ENCODE assay signal across 9 mouse cellular contexts in the genomic region with DNA sequence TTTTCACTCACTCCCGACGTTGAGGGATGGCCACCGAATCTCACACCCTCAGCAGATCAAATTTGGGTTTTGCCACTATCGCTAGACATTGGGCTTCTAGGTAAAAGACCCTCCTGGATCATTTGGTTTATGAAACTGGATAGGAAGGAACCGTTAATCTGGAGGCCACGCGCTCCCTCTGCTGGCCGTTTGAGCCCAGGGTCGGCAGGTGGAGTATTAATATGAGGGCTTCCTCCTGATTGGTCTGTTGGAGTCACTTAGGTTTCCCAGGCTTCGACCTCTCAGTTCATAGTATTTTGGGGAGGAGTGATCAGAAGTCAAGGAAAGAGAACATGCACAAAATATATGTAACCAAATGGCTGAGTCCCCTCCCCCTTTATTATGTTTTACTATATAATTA. TPM values are rescaled to one million over a fixed set of nuclear protein-coding genes. Genes with fewer than 3 reads are reported as not detected.
DNase-seq lines count a peak whose midpoint lies in the region; ATAC-seq and TF ChIP-seq lines count a peak whose summit lies in the region.
"Had no signal": no experiment of that assay in that cellular context is flagged by ENCODE, and none has a peak within 500 bp of the region (broad histone marks: within the 10 kb centered on the region; RNA-seq: fewer than 3 reads in every experiment).

No protein-coding gene starts in this region.

- no peaks in the 10 kb centered on the region for H3K36me3 ChIP-seq in intestine, postnatal 0 days (ENCODE audit: control insufficient read depth, insufficient read depth)
- no peaks in the 10 kb centered on the region for H3K36me3 ChIP-seq in intestine, embryonic 16.5 days (ENCODE audit: control insufficient read depth, insufficient read depth, low read length)
- H3K36me3 ChIP-seq in ES-Bruce4 (ENCODE audit: control insufficient read depth, insufficient read depth, low read length, poor library complexity, severe bottlenecking), result no peaks in the 10 kb centered on the region
- H3K36me3 ChIP-seq in midbrain, embryonic 14.5 days (ENCODE audit: control insufficient read depth, insufficient read depth, low read length), result no peaks in the 10 kb centered on the region

- no peak overlapping the region for H3K4me3 ChIP-seq in intestine, postnatal 0 days (ENCODE audit: low read depth, low read length)
- no peak overlapping the region for H3K4me3 ChIP-seq in intestine, embryonic 16.5 days (ENCODE audit: low read length)
- H3K4me3 ChIP-seq in ES-Bruce4 (ENCODE audit: low read depth, low read length), result no peak overlapping the region
- H3K4me3 ChIP-seq in midbrain, embryonic 14.5 days (replicated peaks; ENCODE audit: low read depth, low read length), result no peak overlapping the region

- no peaks in the 10 kb centered on the region for H3K9me3 ChIP-seq in intestine, postnatal 0 days (ENCODE audit: control insufficient read depth)
- no peaks in the 10 kb centered on the region for H3K9me3 ChIP-seq in intestine, embryonic 16.5 days (ENCODE audit: control insufficient read depth, low read length)
- H3K9me3 ChIP-seq in ES-Bruce4 (replicated peaks; ENCODE audit: control insufficient read depth, insufficient read depth, low read length, poor library complexity, severe bottlenecking), result no peaks in the 10 kb centered on the region
- H3K9me3 ChIP-seq in midbrain, embryonic 14.5 days (ENCODE audit: control insufficient read depth, low read length), result no peaks in the 10 kb centered on the region

- peak; percentile 43 for DNase-seq in brain, embryonic 14.5 days (ENCODE audit: low read depth)
- peak; percentile 66 to 72 for DNase-seq in layer of hippocampus, postnatal 10 days (ENCODE audit: low spot score in 2 of 2)
- peak; percentile 75 for DNase-seq in midbrain, embryonic 14.5 days

- TF ChIP-seq POLR2A in ES-Bruce4 (IDR thresholded peaks at IDR 0.05; ENCODE audit: insufficient read depth, low read length), result no peak
- no peak for TF ChIP-seq POLR2A in brain, embryonic 14.5 days (IDR thresholded peaks at IDR 0.05; ENCODE audit: borderline replicate concordance, extremely low read depth, insufficient read depth, insufficient read length, poor library complexity, severe bottlenecking)

- H3K27ac ChIP-seq in intestine, postnatal 0 days (ENCODE audit: low read depth, low read length), result no peak overlapping the region
- H3K27ac ChIP-seq in intestine, embryonic 16.5 days (ENCODE audit: low read length), result no peak overlapping the region
- no peak overlapping the region for H3K27ac ChIP-seq in ES-Bruce4 (ENCODE audit: insufficient read depth, low read length)
- no peak overlapping the region for H3K27ac ChIP-seq in midbrain, embryonic 14.5 days (replicated peaks; ENCODE audit: low read depth, low read length)

- whole genome bisulfite sequencing in intestine, postnatal 0 days, result 36% methylated on average over 10 of the region's 10 CpGs
- 31% methylated on average over 10 of the region's 10 CpGs for WGBS in intestine, embryonic 16.5 days
- WGBS in midbrain, embryonic 14.5 days, result 43% methylated on average over 10 of the region's 10 CpGs

- ATAC-seq in intestine, postnatal 0 days, result no peak
- no peak for ATAC-seq in intestine, embryonic 16.5 days
- peak; percentile 42; the same call in 1 of the 2 replicates for ATAC-seq in frontal cortex, adult (ENCODE audit: low TSS enrichment)
- ATAC-seq in midbrain, embryonic 14.5 days (ENCODE audit: low FRiP score, low TSS enrichment), result no peak; the same call in 1 of the 2 replicates
- no peak for ATAC-seq in CD4-positive, CD25-positive, alpha-beta regulatory T cell, adult 4 months

- no peak for TF ChIP-seq EP300 in ES-Bruce4 (IDR thresholded peaks at IDR 0.05; ENCODE audit: insufficient read depth, low read depth, low read length)

- no peak overlapping the region for H3K9ac ChIP-seq in intestine, postnatal 0 days (ENCODE audit: low read depth, low read length)
- H3K9ac ChIP-seq in intestine, embryonic 16.5 days (ENCODE audit: low read depth, low read length), result no peak overlapping the region
- no peak overlapping the region for H3K9ac ChIP-seq in ES-Bruce4 (ENCODE audit: low read depth, poor library complexity, severe bottlenecking)
- no peak overlapping the region for H3K9ac ChIP-seq in midbrain, embryonic 14.5 days (replicated peaks; ENCODE audit: low read length)

- H3K4me1 ChIP-seq in intestine, postnatal 0 days (replicated peaks; ENCODE audit: control insufficient read depth, insufficient read depth, low read length), result no peaks in the 10 kb centered on the region
- no peaks in the 10 kb centered on the region for H3K4me1 ChIP-seq in intestine, embryonic 16.5 days (ENCODE audit: control insufficient read depth, insufficient read depth, low read length)
- H3K4me1 ChIP-seq in ES-Bruce4 (ENCODE audit: control insufficient read depth, insufficient read depth, low read length), result no peaks in the 10 kb centered on the region
- H3K4me1 ChIP-seq in midbrain, embryonic 14.5 days (ENCODE audit: control insufficient read depth, insufficient read depth, low read length), result no peaks in the 10 kb centered on the region

- peak; percentile 77 for TF ChIP-seq CTCF in intestine, postnatal 0 days (IDR thresholded peaks at IDR 0.05; ENCODE audit: low read depth)
- TF ChIP-seq CTCF in ES-Bruce4 (IDR thresholded peaks at IDR 0.05; ENCODE audit: low read depth, low read length), result peak; percentile 63
- peak; percentile 71 for TF ChIP-seq CTCF in brain, embryonic 14.5 days (IDR thresholded peaks at IDR 0.05; ENCODE audit: borderline replicate concordance, extremely low read depth, insufficient read depth, insufficient read length)

- H3K27me3 ChIP-seq in intestine, postnatal 0 days (replicated peaks; ENCODE audit: control insufficient read depth, insufficient read depth, low read length), result no peaks in the 10 kb centered on the region
- no peaks in the 10 kb centered on the region for H3K27me3 ChIP-seq in intestine, embryonic 16.5 days (replicated peaks; ENCODE audit: control insufficient read depth, insufficient read depth, low read length)
- H3K27me3 ChIP-seq in ES-Bruce4 (ENCODE audit: control insufficient read depth, insufficient read depth, low read length, poor library complexity, severe bottlenecking), result no peaks in the 10 kb centered on the region
- H3K27me3 ChIP-seq in midbrain, embryonic 14.5 days (ENCODE audit: control insufficient read depth, insufficient read depth, low read length), result no peaks in the 10 kb centered on the region

- no peak overlapping the region for H3K4me2 ChIP-seq in intestine, postnatal 0 days (replicated peaks; ENCODE audit: low read depth)
- no peak overlapping the region for H3K4me2 ChIP-seq in intestine, embryonic 16.5 days (ENCODE audit: low read depth, low read length)
- no peak overlapping the region for H3K4me2 ChIP-seq in midbrain, embryonic 14.5 days (ENCODE audit: low read length)

RNA-seq across cellular contexts. Expression of gene Zfp37, which starts 2.5 kb away (rescaled TPM):
- 2.4 and 3.1 TPM in 2 replicates for polyA plus RNA-seq in intestine, postnatal 0 days (2015; fragmentation: Nextera tagmentation; extraction: Ambion mirVana)
- 4.8 and 5.3 TPM in 2 replicates for polyA plus RNA-seq in intestine, embryonic 16.5 days (2015; fragmentation: Nextera tagmentation; extraction: Ambion mirVana)
- polyA plus RNA-seq in ES-Bruce4 (2011; ENCODE audit: insufficient read depth, insufficient read length, low read depth, missing spikeins), result 7.3 and 12.7 TPM in 2 replicates
- polyA plus RNA-seq in brain, embryonic 14.5 days (2012; rRNA removed), result 13.8 and 21.7 TPM in 2 replicates
- total RNA-seq in layer of hippocampus, postnatal 10 days (2021), result 10 to 100 TPM; 23.0 to 28.1 TPM
- polyA plus RNA-seq in midbrain, embryonic 14.5 days (2014; fragmentation: Nextera tagmentation; extraction: Ambion mirVana), result 35.8 and 39.2 TPM in 2 replicates
- polyA plus RNA-seq in CD4-positive, CD25-positive, alpha-beta regulatory T cell, adult 4 months (2017; shearing (Covaris generic)), result under 1 TPM in 1 of 2 experiments, not detected in 1; 0.58 TPM
- total RNA-seq: neutrophil, adult 5-6 weeks had no signal

RNA-seq across cellular contexts. Expression of gene Slc31a2, which starts 34.0 kb away (rescaled TPM):
- 16.1 and 17.8 TPM in 2 replicates for polyA plus RNA-seq in intestine, postnatal 0 days (2015; fragmentation: Nextera tagmentation; extraction: Ambion mirVana)
- polyA plus RNA-seq in intestine, embryonic 16.5 days (2015; fragmentation: Nextera tagmentation; extraction: Ambion mirVana), result 20.4 and 21.2 TPM in 2 replicates
- polyA plus RNA-seq in ES-Bruce4 (2011; ENCODE audit: insufficient read depth, insufficient read length, low read depth, missing spikeins), result 7.8 and 8.5 TPM in 2 replicates
- 12.0 and 12.4 TPM in 2 replicates for polyA plus RNA-seq in brain, embryonic 14.5 days (2012; rRNA removed)
- 10 to 100 TPM in 1 of 2 experiments, 1 to 10 TPM in 1; 9.5 to 11.3 TPM for total RNA-seq in layer of hippocampus, postnatal 10 days (2021)
- polyA plus RNA-seq in midbrain, embryonic 14.5 days (2014; fragmentation: Nextera tagmentation; extraction: Ambion mirVana), result 9.2 and 10.2 TPM in 2 replicates
- polyA plus RNA-seq in CD4-positive, CD25-positive, alpha-beta regulatory T cell, adult 4 months (2017; shearing (Covaris generic)), result 10 to 100 TPM; 11.1 to 16.4 TPM
